In the genomic region with DNA sequence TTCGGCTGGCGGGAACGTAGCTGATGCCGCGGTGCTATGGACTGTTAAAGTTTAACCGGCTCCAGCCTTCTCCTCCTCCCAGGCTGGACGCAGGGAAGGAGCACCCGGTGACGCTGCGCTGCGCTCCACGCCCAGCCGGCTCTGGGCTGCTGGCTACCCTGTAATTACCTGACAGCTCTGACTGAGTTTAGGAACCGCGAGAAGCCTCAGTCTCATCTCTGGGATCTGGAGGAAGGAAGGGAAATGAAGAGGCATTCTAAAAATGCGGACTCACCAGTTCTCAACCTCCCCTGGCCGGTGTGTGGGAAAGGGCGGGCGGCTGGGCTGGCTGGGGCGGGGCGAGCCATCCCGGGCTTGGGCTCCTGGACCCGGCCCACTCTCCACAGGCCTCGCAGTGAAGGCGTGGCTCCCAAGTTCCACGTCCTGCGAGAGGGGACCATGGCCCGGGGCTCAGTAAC, we compare ENCODE assay signal across 8 mouse cellular contexts. TPM values are rescaled to one million over a fixed set of nuclear protein-coding genes. Genes with fewer than 3 reads are reported as not detected.
DNase-seq lines count a peak whose midpoint lies in the region; ATAC-seq lines count a peak whose summit lies in the region.

No protein-coding gene starts in this region.

- peak; percentile 76 for ATAC-seq in intestine, embryonic 15.5 days
- peak; percentile 64 for ATAC-seq in liver, embryonic 15.5 days (ENCODE audit: insufficient read depth)
- ATAC-seq in neural tube, embryonic 15.5 days (ENCODE audit: low FRiP score), result no peak

- 0 out of 2 replicates have a peak overlapping the region, but pooled peaks have one; percentile 24 for H3K27ac ChIP-seq in intestine, embryonic 15.5 days
- H3K27ac ChIP-seq in liver, embryonic 15.5 days (replicated peaks), result 0 out of 2 replicates have a peak overlapping the region, but pooled peaks have one; percentile 29
- no peak overlapping the region for H3K27ac ChIP-seq in neural tube, embryonic 15.5 days (replicated peaks)

- no peaks in the 10 kb centered on the region for H3K9me3 ChIP-seq in intestine, embryonic 15.5 days
- H3K9me3 ChIP-seq in liver, embryonic 15.5 days (replicated peaks), result no peaks in the 10 kb centered on the region
- no peaks in the 10 kb centered on the region for H3K9me3 ChIP-seq in neural tube, embryonic 15.5 days (replicated peaks)

- DNase-seq in urinary bladder, adult 18-20 months (ENCODE audit: low spot score in 2 of 2), result peak; percentile 64 to 65
- DNase-seq in urinary bladder, postnatal 10 days (ENCODE audit: low spot score), result no peak
- DNase-seq in gastrocnemius, postnatal 25 days, result peak; percentile 65
- no peak for DNase-seq in spleen, postnatal 36 days (ENCODE audit: low spot score in 2 of 2)
- no peak for DNase-seq in frontal cortex, postnatal 10 days (ENCODE audit: low spot score in 2 of 2)

- peak overlapping the region; percentile 28 for H3K4me3 ChIP-seq in intestine, embryonic 15.5 days (replicated peaks)
- peak overlapping the region; percentile 41 for H3K4me3 ChIP-seq in liver, embryonic 15.5 days (replicated peaks)
- H3K4me3 ChIP-seq in neural tube, embryonic 15.5 days (replicated peaks), result peak overlapping the region; percentile 15

- peak overlapping the region; percentile 69 for H3K4me2 ChIP-seq in intestine, embryonic 15.5 days (replicated peaks)
- peak overlapping the region; percentile 52 for H3K4me2 ChIP-seq in liver, embryonic 15.5 days
- H3K4me2 ChIP-seq in neural tube, embryonic 15.5 days, result peak overlapping the region; percentile 55

- H3K27me3 ChIP-seq in intestine, embryonic 15.5 days (replicated peaks), result no peaks in the 10 kb centered on the region
- peaks cover 66% of the 10 kb centered on the region for H3K27me3 ChIP-seq in liver, embryonic 15.5 days
- peaks cover 22% of the 10 kb centered on the region for H3K27me3 ChIP-seq in neural tube, embryonic 15.5 days (replicated peaks)

- no peaks in the 10 kb centered on the region for H3K36me3 ChIP-seq in intestine, embryonic 15.5 days
- H3K36me3 ChIP-seq in liver, embryonic 15.5 days (replicated peaks), result no peaks in the 10 kb centered on the region
- H3K36me3 ChIP-seq in neural tube, embryonic 15.5 days, result peaks cover 17% of the 10 kb centered on the region

- WGBS in intestine, embryonic 15.5 days, result 3% methylated on average over 28 of the region's 28 CpGs
- 6% methylated on average over 28 of the region's 28 CpGs for WGBS in liver, embryonic 15.5 days (ENCODE audit: insufficient replicate concordance)
- 7% methylated on average over 28 of the region's 28 CpGs for WGBS in neural tube, embryonic 15.5 days

- peak overlapping the region; percentile 3 for H3K9ac ChIP-seq in intestine, embryonic 15.5 days
- no peak overlapping the region for H3K9ac ChIP-seq in liver, embryonic 15.5 days
- H3K9ac ChIP-seq in neural tube, embryonic 15.5 days (replicated peaks), result 0 out of 2 replicates have a peak overlapping the region, but pooled peaks have one; percentile 18

- H3K4me1 ChIP-seq in intestine, embryonic 15.5 days (replicated peaks), result peaks cover 41% of the 10 kb centered on the region
- H3K4me1 ChIP-seq in liver, embryonic 15.5 days (replicated peaks), result peaks cover 18% of the 10 kb centered on the region
- peaks cover 50% of the 10 kb centered on the region for H3K4me1 ChIP-seq in neural tube, embryonic 15.5 days

RNA-seq across cellular contexts. Expression of a gene that starts 56.7 kb away (rescaled TPM):
- 1 to 10 TPM; 5.6 to 7.3 TPM for total RNA-seq in gastrocnemius, postnatal 25 days (2021)
- polyA plus RNA-seq in intestine, embryonic 15.5 days (2015; fragmentation: Nextera tagmentation; extraction: Ambion mirVana), result 13.9 and 14.6 TPM in 2 replicates
- 9.6 and 12.0 TPM in 2 replicates for polyA plus RNA-seq in liver, embryonic 15.5 days (2015; fragmentation: Nextera tagmentation; extraction: Ambion mirVana)
- polyA plus RNA-seq in neural tube, embryonic 15.5 days (2015; fragmentation: Nextera tagmentation; extraction: Ambion mirVana), result 41.5 and 43.3 TPM in 2 replicates

Comparison
In these comparisons a context has a peak if more than half of its experiments do, and no peak if none do; other contexts are left out.
1. DNase-seq: peak in urinary bladder, adult 18-20 months (2 of 2) and gastrocnemius, postnatal 25 days (single experiment); none in urinary bladder, postnatal 10 days (single experiment), spleen, postnatal 36 days (0 of 2) and frontal cortex, postnatal 10 days (0 of 2).
2. Peak in every context shown above with its lines, with median percentiles within 50 percentile points of each other: H3K4me2 ChIP-seq and H3K4me3 ChIP-seq.